Mouse (Mus musculus): ENCODE measurements around the gene Pex16. TPM values are rescaled to one million over a fixed set of nuclear protein-coding genes. Genes with fewer than 3 reads are reported as not detected.

Pex16 gene
- total RNA-seq, 1 experiment from 2014 or later, result 237 TPM

DNA sequence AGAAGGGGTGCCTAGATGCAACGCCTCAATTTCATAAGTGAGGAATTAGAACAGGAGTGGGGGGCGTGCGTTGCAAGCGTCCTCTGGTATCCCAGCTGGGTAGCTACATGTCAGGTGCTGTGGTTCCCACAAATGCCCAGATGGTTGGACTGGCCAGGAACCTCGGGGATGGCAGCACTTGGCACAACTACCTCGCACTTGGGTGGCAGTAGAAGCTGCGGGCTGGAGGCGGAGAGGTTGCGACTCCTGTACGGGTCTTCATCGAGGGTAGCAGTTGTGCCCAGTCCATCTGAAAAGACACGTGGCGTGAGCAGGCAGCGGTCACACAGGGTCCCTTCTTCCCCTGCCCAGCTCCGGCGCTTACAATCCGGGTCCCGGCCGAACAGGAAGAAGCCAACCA, 4.1 kb upstream of the Pex16 start:
- no peak for DNase-seq

DNA sequence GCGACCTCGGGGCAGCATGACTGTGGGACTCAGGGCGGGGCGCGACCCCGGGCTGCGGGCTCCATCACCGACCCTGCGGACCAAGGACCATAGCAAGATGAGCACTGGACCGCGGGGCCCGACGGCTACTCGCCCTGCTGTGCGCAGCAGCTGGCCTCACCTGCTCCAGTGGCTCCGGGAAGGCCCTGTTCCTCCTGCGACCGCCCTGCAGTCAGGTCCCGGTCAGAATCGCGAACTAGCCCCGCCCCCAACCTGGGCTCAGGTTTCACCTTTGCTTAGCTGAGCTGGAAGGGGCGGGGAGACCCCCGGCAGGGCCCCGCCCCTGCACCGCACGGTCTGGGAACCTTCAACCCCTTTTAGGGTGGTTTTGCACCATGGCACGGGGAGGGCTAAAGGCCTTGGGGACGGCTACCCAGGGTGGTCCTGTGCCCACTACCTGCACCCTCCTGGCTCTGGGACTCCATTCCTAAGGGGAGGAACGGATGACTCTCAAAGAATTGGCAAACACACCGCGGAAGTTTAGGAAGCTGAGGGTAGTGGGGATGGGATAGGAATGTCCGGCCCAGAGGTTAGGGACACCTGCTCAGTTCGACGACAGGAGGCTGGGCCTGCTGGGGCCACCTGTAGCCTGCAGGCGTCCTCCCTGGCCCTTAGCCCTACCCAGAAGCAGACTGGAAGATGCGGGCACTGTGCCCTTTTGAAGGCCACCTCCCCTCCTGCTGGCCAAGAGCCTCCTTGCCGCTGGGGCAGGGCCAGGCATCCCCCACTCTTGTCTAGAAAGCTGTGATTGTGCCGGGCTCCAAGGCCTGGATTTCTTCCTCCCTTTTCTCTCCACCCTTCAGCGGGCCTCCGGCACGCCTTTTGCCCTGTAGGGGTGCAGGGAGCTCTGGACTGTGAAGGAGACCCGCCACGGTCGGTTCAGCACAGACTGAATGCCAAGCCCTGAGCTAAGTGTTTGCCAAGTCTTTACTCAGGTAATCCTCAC, 3.4 kb upstream of the Pex16 start:
- DNase-seq, result peak; percentile 28

DNA sequence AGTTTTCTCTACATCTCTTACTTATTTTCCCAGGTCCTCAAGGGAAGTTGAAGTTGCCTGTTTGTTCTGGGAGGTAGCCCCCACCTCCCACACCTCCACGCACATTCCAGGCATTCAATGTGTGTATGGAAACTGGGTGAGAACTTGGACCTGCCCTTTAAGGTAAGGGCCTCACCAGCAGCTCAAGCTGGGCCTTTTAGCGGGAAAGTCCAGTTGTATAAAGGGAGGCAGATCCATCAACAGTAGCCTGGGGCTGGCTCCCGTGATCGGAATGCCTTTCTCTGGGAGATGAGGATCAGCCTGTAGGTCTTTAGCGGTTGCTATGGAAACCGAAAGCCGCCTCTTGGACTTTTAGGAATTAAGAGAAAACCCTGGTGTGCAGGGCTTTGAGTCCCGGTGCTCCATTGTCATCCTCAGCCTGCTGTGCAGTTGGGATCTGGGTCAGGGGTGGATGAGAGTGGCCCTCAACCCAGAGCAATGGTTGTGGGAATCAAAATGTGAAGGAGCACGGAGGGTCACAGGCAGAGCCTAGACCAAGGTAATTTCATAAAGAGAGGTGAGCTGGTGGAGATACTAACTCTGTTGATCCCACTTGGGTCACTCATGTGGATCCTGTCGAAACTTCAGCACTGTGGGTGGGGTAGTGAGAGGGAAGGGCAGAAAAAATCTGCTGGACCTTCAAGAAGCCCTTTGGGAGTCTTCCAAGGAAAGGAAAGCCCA, 2.3 kb upstream of the Pex16 start:
- no peak for DNase-seq

- DNase-seq, result peak; percentile 61
Observed at GRCm38 (mm10) chr2:92372767-92373436, 1.6 kb upstream of the Pex16 start.

- DNase-seq, result no peak
Observed at GRCm38 (mm10) chr2:92373437-92373813, 1.1 kb upstream of the Pex16 start.

GRCm38 (mm10) chr2:92375099-92375623, 685 bp downstream of the Pex16 start:
- peak; percentile 94 for DNase-seq

DNA sequence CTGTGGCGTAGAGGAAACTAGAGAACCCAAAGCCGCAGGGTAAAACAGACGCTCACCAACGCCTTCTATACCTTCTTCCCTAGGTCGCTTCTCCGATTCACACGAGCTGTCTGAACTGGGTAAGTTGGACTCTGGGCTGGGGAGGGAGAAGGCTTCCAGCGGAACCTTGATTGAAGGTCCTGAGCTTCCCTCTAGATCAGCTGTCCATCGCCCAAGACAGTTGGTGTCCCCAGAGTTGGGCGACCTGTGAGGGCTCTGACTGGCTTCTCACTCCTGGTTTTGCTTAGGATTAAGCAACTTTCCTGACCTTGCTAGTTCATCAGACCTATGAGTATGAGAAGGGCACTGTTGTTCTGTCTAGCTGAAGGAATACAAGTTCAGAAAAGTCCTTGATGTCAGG, 1.3 kb downstream of the Pex16 start:
- DNase-seq, result no peak

DNA sequence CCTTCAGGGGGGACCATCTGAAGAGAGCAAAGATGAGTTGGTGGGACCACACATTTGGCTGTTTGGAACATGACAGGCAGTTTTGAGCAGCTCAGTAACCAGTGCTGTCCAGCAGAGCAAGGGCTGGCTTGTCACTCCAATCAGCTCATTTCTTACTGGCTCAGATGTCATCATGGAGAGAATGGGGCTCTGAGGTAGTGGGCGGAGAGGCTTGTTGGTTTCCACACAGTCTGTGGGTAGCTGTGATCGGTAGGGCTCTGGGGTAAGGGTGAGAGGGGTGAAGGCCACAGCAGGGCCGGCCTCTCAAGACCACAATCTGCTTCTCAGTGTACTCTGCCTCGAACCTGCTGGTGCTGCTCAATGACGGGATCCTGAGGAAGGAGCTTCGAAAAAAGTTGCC, 1.8 kb downstream of the Pex16 start:
- DNase-seq, result no peak

DNA sequence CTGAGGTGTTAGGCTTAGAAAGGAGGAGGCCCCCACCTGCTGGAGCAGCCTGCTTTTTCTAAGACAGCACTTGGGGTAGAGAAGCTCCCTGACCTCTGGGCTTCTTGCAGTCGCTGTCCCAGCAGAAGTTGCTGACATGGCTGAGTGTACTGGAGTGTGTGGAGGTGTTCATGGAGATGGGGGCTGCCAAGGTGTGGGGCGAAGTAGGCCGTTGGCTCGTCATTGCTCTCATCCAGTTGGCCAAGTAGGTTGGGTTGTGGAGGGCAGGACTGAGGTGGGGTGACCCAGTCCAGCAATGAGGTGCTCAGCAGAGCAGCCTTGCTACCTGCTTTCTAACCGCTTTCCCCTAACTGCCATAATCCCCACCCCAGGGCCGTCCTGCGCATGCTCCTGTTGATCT, 2.8 kb downstream of the Pex16 start:
- no peak for DNase-seq

GRCm38 (mm10) chr2:92379783-92380494, 5.5 kb downstream of the Pex16 start:
- DNase-seq, result no peak

DNA sequence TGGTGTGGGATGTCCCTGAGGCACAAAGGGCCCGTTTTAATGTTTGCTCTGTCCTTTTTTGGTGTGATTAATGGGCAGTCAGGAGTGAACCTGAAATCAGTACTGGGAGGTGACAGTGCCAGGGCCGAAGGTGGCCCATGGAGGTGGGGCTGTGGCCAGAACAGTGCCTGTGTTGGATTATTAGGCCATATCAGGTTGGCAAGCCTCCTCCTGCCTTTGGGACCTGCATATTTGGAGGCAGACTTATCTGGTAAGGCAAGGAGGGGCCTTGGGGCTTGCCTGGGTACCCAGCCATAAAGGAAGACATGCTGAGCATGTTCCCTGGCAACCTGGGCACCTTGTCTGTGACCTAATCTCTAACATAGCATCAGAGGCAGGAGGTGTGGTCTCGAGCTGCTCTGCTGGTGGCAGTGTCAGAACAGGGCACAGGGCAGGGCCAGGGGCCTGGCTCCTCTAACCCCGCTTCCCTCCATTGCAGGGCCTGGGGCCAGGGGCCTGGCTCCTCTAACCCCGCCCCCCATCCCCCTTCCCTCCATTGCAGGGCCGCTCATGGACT, 6.1 kb downstream of the Pex16 start:
- DNase-seq, result no peak

DNA sequence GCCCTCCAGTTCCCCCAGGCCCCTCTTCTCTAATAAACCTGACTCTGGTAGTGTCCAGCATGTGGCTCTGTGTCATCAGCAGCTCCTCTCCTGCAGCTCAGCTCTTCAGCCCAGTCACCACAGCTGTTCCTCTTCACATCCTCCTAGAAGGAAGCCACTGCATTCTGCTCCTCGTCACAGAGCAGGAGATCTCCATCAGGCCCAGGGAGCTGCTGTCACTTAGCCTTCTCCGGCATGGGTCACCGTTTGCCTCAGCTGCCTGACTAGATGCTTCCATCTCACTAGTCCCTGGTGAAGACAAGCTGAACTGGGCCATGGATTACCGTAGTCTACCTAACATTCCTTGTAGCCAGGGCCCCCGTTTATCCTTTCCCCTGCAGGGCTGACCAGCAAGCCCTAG, 6.7 kb downstream of the Pex16 start:
- DNase-seq, result no peak

DNA sequence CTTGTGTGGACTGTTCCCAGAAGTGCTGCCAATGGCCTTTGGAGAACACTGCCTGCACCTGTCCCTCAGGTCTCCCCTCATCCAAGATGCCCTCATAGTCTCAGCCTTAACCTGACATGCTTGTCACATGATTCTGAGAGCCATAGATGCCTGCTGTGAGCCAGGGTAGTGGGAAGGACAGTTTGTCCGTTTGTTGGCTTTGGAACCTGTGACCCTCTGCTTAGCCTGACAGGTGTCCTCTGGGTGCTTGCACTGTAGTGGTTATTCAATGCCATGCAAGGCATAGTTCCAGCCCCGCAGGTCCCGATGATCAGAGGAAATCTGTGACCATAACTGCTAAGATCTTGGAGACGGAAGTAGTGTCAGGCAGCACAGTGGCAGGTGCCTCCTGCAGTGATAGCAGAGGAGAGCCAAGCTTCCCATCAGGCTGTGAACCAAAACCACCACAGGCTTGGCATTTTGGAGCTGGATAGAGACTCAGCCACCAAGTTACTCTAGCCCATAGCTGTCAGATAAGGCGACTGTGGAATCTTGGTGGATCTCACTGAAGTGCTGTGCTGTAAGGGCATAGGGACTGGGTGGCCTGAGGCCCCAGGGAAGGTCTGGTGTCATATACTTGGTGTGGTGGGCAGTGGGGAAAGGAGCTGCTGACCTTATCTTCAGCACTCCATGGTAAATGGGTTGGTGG, 7.6 kb downstream of the Pex16 start, which contains the start of gene 1700029I15Rik:
TSS of gene 1700029I15Rik (plus strand) at position 638 of the 688 bp plus-strand sequence.
- no peak for DNase-seq

- no peak for DNase-seq
Observed at GRCm38 (mm10) chr2:92382759-92383158, 8.3 kb downstream of the Pex16 start.

DNA sequence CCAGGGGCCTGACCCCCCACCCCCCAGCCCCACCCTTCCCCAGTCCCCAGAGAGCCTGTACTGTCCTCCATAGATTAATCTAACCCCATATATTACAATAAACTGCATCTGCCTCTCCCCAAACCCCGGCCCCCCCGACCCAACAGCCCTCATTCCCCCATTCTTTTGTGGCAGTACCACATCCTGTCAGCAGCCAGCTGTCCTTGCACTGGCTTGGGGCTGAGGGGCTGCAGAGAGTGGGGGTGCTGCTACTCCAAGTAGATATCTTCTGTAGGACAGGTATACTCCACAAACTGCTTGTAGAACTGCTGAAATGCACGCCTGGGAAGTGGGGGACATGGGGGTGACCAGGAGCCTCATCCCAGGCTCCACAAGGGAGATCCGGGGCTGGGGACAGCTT, 9.6 kb downstream of the Pex16 start:
- DNase-seq, result no peak

DNA sequence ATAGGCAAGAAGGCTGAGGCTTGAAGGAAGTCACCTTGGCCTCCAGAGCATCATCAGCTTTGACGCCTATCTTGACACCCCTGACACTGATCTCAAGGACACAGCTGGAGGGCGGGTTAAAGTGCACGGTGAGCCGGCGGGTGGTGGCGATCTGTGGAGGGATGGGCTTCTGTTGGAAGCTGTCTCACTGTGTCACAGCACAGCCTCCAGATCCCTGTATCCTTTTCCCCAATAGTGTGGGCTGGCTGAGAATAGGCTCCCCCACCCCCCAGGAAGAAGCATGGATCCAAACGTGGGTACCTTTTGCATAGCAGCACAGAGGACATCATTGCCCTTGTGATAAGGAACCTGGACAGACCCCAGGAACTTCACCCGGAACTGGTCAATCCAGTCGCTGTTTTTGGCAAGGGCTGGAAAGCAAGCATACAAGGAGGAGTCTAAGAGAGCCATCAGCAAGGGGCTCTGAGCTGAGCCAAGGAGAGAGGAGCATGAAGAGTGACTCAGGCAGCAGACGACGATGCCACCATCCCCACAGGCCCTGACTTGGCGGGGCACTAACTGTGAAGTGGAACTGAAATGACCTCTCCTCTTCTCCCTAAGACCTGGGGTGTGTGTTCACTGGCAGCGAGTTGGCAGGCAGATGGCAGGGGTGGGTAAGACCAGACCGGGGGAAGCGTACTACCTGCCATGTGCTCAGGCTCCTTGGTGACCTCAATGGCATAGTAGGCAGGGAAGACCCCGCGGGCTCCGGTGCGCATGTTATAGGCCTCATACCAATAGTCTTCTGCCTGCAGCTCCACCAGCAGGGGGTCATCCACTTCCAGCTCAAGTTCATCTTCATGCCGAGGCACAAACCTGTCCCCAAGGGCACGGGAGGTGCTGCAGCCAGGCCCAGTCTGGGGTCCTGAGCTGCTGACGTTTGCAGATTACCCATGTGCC, 10.9 kb downstream of the Pex16 start:
- DNase-seq, result no peak

DNA sequence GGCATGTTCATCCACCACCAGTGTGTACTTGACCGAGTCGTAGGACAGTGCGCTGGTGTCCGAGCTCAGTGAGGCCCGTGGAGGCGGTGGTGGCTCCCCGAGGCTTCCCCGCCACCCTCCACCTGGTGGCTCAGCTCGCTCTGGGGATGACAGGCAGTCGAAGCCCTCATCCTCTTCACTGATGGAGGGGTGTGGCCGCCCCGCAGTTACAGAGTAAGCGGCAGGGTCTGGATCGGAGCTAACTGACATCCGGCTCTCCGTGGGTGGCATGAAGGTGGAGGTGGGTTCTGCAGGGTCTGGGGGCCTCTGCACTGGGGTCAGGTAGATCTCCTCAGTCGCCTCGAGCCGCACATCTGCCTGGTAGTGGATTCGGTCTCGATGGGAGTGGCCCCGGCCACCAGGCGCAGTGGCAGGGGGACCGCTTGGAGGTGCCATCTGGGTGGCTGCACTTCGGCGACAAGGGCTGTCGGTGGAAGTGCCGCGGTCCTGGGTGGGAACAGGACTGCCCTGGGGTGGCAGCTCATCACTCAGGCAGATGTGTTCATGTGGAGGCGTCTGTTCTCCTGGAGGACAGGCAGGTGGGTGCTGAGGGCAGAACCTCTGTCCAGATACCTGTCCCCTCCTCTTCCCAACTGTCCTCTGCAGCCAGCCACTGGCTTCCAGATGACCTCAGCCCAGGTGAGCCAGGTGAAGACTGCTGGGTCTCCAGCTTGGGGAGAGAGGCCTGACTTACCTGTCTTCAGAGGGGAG, 12.5 kb downstream of the Pex16 start:
- no peak for DNase-seq

GRCm38 (mm10) chr2:92387646-92388045, 13.2 kb downstream of the Pex16 start:
- DNase-seq, result no peak

GRCm38 (mm10) chr2:92388081-92388517, 13.6 kb downstream of the Pex16 start:
- no peak for DNase-seq

Data from adrenal gland, postnatal 25 days (tissue).